Mouse (Mus musculus): ENCODE data around the gene Dctd. TPM values are rescaled to one million over a fixed set of nuclear protein-coding genes. Genes with fewer than 3 reads are reported as not detected.

Gene Dctd
- 43.3 and 47.0 TPM in 2 replicates for polyA plus RNA-seq (2014; fragmentation: Nextera tagmentation; extraction: Ambion mirVana)

DNA sequence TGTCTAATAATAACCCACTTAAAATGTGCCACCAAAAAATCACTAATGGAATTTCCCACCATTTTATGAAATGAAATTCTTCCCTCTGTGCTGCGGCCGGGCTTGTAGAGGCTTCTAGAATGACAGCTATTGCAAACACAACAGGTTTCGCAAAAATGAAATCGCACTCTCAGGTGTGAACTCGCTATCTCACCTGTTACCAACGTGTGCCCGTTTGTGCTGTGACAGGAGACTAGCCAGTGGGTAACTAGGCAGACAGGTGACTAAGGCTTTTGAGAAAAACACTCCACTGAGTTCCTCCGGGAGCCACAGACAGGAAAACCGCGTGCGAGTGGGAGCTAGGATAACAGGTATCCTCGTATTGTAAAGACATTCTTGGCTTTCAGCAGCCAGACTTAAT is at the start of gene Dctd:
TSS of gene Dctd (plus strand) at position 301 of the 400 bp plus-strand sequence.
- H3K9me3 ChIP-seq (replicated peaks; ENCODE audit: control insufficient read depth, low read length) = no peaks in the 10 kb centered on the region
- H3K27me3 ChIP-seq (ENCODE audit: control insufficient read depth, insufficient read depth, low read length) = no peaks in the 10 kb centered on the region
- H3K4me1 ChIP-seq (ENCODE audit: control insufficient read depth, insufficient read depth, low read length) = no peaks in the 10 kb centered on the region
- no peak for ATAC-seq (replicated peaks; ENCODE audit: insufficient number of reproducible peaks, low FRiP score, low TSS enrichment)
- H3K27ac ChIP-seq (ENCODE audit: low read depth, low read length) = no peak within 1 kb of the TSS
- H3K4me3 ChIP-seq (ENCODE audit: low read depth, low read length) = no peak within 1 kb of the TSS
- no peak within 1 kb of the TSS for H3K9ac ChIP-seq (ENCODE audit: low read depth, low read length)
- peak within 1 kb of the TSS; percentile 57; the same call in 1 of the 2 replicates for H3K4me2 ChIP-seq
- 78% methylated on average over 12 of the region's 12 CpGs for WGBS (ENCODE audit: insufficient replicate concordance)
- no peaks in the 10 kb centered on the region for H3K36me3 ChIP-seq (ENCODE audit: control insufficient read depth, insufficient read depth, low read length)

DNA sequence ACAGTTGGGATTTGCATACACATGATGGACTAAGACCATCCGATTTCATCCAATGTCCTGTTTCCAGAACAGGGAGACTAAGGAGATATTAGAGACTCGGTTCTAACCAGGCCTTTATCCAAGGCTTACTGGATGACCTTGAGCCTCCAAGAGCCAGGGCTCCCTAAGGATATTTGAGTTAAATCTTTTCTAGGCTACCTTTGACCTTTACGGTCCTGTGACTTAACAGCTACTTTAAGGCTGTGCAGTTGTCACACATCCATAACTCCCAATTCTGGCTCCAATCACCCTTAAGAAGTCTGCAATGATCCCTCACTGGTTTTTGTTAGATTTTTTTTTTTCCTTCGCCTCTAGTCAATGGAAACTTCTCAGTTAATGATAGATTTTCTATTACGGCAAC is 45.3 kb upstream of the Dctd start:
- no peak for ATAC-seq (replicated peaks; ENCODE audit: insufficient number of reproducible peaks, low FRiP score, low TSS enrichment)
- H3K27me3 ChIP-seq (ENCODE audit: control insufficient read depth, insufficient read depth, low read length) = no peaks in the 10 kb centered on the region
- 82% methylated on average over 5 of the region's 5 CpGs for WGBS (ENCODE audit: insufficient replicate concordance)

DNA sequence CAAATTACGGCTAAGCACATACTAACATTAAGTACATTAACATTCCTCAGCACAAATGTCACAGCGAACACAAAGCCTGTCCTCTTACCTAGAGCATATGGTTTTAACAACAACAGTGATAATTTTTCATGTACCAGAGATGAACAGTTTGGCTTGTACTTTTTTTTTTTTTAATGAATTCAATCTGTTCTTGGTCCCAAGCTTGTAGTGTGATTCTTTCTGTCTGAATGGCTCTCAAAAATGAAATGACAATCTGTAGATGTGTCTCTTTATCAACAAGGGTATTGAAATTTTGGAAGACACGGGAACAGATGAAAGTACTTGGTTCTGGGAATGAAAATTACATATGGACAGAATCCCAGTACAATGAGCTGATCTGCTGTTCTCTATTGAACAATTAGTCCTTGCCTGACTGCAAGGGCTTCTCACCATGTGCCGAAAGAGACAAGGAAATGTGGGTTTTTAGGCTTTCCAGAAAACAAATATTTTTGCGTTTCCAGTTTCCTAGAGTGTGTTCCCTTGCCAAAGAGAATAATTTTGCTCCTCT is 35.3 kb upstream of the Dctd start:
- H3K9me3 ChIP-seq (replicated peaks; ENCODE audit: control insufficient read depth, low read length) = no peaks in the 10 kb centered on the region
- H3K27ac ChIP-seq (ENCODE audit: low read depth, low read length) = no peak overlapping the region
- no peak overlapping the region for H3K9ac ChIP-seq (ENCODE audit: low read depth, low read length)
- H3K27me3 ChIP-seq (ENCODE audit: control insufficient read depth, insufficient read depth, low read length) = no peaks in the 10 kb centered on the region
- H3K36me3 ChIP-seq (ENCODE audit: control insufficient read depth, insufficient read depth, low read length) = no peaks in the 10 kb centered on the region
- no peak overlapping the region for H3K4me3 ChIP-seq (ENCODE audit: low read depth, low read length)
- no peak overlapping the region for H3K4me2 ChIP-seq
- H3K4me1 ChIP-seq (ENCODE audit: control insufficient read depth, insufficient read depth, low read length) = no peaks in the 10 kb centered on the region
- WGBS (ENCODE audit: insufficient replicate concordance) = 75% methylated on average over 5 of the region's 5 CpGs
- ATAC-seq (replicated peaks; ENCODE audit: insufficient number of reproducible peaks, low FRiP score, low TSS enrichment) = no peak

More for the DNA sequence above, 45.3 kb upstream of the Dctd start:
- H3K4me1 ChIP-seq (ENCODE audit: control insufficient read depth, insufficient read depth, low read length) = no peaks in the 10 kb centered on the region
- no peaks in the 10 kb centered on the region for H3K9me3 ChIP-seq (replicated peaks; ENCODE audit: control insufficient read depth, low read length)
- H3K9ac ChIP-seq (ENCODE audit: low read depth, low read length) = no peak overlapping the region
- no peaks in the 10 kb centered on the region for H3K36me3 ChIP-seq (ENCODE audit: control insufficient read depth, insufficient read depth, low read length)
- H3K4me2 ChIP-seq = no peak overlapping the region
- H3K4me3 ChIP-seq (ENCODE audit: low read depth, low read length) = no peak overlapping the region
- H3K27ac ChIP-seq (ENCODE audit: low read depth, low read length) = no peak overlapping the region

DNA sequence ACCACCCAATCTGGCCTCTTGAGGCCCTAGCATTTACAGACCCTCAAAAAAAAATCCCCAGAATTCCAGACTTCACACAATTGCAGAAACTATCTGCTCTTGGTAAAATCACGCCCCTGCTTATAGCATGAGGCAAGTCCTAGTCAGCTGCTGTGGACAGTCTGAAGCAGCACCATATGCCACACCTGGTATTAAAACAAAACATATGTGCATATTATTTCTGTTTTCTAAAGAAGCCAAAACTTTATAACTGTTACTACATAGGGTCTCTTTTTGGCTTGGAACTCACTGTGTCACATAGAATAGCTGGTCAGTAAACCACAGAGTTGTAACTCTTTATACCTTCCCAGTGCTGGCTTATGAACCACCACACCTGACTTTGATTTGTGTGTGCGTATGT is 24.7 kb upstream of the Dctd start:
- no peak overlapping the region for H3K4me2 ChIP-seq
- H3K36me3 ChIP-seq (ENCODE audit: control insufficient read depth, insufficient read depth, low read length) = no peaks in the 10 kb centered on the region
- 77% methylated on average over 2 of the region's 2 CpGs for WGBS (ENCODE audit: insufficient replicate concordance)
- H3K4me3 ChIP-seq (ENCODE audit: low read depth, low read length) = no peak overlapping the region
- H3K9ac ChIP-seq (ENCODE audit: low read depth, low read length) = no peak overlapping the region
- H3K4me1 ChIP-seq (ENCODE audit: control insufficient read depth, insufficient read depth, low read length) = no peaks in the 10 kb centered on the region
- H3K9me3 ChIP-seq (replicated peaks; ENCODE audit: control insufficient read depth, low read length) = no peaks in the 10 kb centered on the region
- ATAC-seq (replicated peaks; ENCODE audit: insufficient number of reproducible peaks, low FRiP score, low TSS enrichment) = no peak
- H3K27ac ChIP-seq (ENCODE audit: low read depth, low read length) = no peak overlapping the region
- no peaks in the 10 kb centered on the region for H3K27me3 ChIP-seq (ENCODE audit: control insufficient read depth, insufficient read depth, low read length)

DNA sequence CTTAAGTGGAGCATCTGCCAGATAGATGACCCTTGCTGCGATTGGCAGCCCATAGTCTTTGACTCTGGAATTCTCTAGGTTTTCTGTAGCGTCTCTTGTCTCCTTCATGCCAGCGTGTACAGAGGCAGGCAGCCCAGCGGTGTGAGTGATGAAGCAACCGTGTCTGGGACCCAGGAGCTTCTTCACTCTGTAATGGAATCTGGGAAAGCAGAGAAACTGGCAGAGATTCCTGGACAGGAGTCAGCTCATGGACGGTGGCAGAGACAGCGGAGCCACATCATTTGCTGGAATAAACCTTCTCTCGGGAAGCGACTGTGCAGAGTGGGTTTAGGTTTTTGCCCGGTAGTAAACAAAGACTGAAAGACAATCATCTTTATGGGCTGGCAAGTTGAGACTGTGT is 16.5 kb upstream of the Dctd start:
- Histone ChIP-seq H3K27me3 (ENCODE audit: control insufficient read depth, insufficient read depth, low read length) (no peaks in the 10 kb centered on the region), H3K4me1 (ENCODE audit: control insufficient read depth, insufficient read depth, low read length) (no peaks in the 10 kb centered on the region), H3K4me3 (ENCODE audit: low read depth, low read length) (no peak overlapping the region), H3K9me3 (replicated peaks; ENCODE audit: control insufficient read depth, low read length) (no peaks in the 10 kb centered on the region), H3K4me2 (no peak overlapping the region), H3K9ac (ENCODE audit: low read depth, low read length) (no peak overlapping the region), H3K36me3 (ENCODE audit: control insufficient read depth, insufficient read depth, low read length) (no peaks in the 10 kb centered on the region), H3K27ac (ENCODE audit: low read depth, low read length) (no peak overlapping the region)
- no peak for ATAC-seq (replicated peaks; ENCODE audit: insufficient number of reproducible peaks, low FRiP score, low TSS enrichment)
- WGBS (ENCODE audit: insufficient replicate concordance) = 73% methylated on average over 10 of the region's 10 CpGs

DNA sequence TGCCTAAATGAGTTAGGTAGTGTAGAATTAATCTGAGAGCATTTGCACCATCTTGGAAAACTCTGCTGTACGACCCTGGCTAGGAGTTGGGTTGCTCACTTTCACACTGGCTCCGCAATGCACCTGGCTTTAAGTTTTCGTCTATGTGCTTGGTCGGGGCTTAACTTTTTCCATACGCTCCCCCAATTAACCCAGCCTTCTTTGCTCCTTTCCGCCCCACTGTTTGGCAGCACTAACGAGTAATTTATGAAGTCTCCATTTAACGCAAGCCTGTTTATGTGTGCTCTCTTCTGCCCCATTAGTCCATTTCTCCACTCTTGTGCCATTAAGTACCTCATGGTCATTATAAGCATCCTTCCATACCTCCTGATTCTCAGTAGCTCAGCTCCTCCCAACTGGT is 8.2 kb upstream of the Dctd start:
- Histone ChIP-seq H3K4me1 (ENCODE audit: control insufficient read depth, insufficient read depth, low read length) (no peaks in the 10 kb centered on the region), H3K27me3 (ENCODE audit: control insufficient read depth, insufficient read depth, low read length) (no peaks in the 10 kb centered on the region), H3K9ac (ENCODE audit: low read depth, low read length) (no peak overlapping the region), H3K4me2 (no peak overlapping the region), H3K27ac (ENCODE audit: low read depth, low read length) (no peak overlapping the region), H3K9me3 (replicated peaks; ENCODE audit: control insufficient read depth, low read length) (no peaks in the 10 kb centered on the region), H3K36me3 (ENCODE audit: control insufficient read depth, insufficient read depth, low read length) (no peaks in the 10 kb centered on the region), H3K4me3 (ENCODE audit: low read depth, low read length) (no peak overlapping the region)
- no peak for ATAC-seq (replicated peaks; ENCODE audit: insufficient number of reproducible peaks, low FRiP score, low TSS enrichment)
- 85% methylated on average over 8 of the region's 8 CpGs for WGBS (ENCODE audit: insufficient replicate concordance)

DNA sequence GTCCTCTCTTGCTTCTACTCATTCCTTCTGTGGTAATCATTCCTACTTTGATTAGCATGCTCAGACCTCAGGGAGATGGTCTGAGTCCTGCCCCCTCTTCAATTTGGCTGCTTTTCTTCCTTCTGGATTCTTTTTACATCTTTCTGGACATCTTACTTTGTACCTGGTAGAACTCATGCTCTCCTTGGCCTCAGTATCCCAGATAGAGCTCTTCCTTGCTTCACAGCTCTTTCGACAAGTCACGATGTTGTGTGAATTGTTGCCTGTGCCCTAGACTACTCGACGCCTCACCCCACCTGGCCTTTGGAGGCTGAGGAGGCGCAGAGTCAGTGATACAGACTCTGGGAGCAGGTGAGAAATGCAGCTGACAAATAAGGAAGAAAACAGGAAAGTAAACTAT is 3.5 kb upstream of the Dctd start:
- no peaks in the 10 kb centered on the region for H3K36me3 ChIP-seq (ENCODE audit: control insufficient read depth, insufficient read depth, low read length)
- WGBS (ENCODE audit: insufficient replicate concordance) = 78% methylated on average over 5 of the region's 5 CpGs
- no peak for ATAC-seq (replicated peaks; ENCODE audit: insufficient number of reproducible peaks, low FRiP score, low TSS enrichment)

DNA sequence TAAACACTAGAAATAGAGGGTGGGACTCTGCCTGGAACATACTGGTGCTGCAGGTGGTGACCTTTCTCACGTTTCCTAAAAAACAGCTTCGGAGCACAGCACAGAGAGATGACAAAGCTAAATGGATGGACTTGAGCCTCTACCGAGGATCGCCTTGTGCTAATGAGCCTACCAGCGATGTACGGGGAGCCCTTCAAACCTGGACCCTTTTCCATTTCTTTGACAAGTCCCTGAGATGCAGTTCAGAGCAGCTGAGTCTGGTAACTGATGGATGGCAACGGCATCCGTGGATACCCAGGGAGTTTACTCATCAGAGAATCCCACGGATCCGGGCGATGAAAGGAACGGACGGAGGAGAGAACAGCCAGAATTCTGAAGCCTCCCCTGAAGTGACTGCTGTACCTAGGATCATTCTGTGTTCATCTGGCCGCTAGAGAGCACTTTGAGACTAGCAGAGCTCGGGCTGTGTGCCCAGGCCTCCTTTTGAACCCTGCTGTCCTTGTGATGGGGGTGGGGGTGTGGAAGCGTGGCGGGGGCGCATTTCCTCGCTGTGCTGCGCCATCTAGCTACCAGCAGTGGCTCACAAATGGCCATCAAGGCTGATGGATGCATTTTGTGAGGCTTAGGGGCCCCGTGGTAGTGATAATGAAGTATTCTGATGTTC is 1.6 kb upstream of the Dctd start:
- Histone ChIP-seq H3K4me2 (peak overlapping the region; percentile 57), H3K9me3 (replicated peaks; ENCODE audit: control insufficient read depth, low read length) (no peaks in the 10 kb centered on the region), H3K4me3 (ENCODE audit: low read depth, low read length) (peak overlapping the region; percentile 11; the same call in 1 of the 2 replicates), H3K36me3 (ENCODE audit: control insufficient read depth, insufficient read depth, low read length) (no peaks in the 10 kb centered on the region), H3K9ac (ENCODE audit: low read depth, low read length) (no peak overlapping the region), H3K27ac (ENCODE audit: low read depth, low read length) (no peak overlapping the region), H3K4me1 (ENCODE audit: control insufficient read depth, insufficient read depth, low read length) (no peaks in the 10 kb centered on the region), H3K27me3 (ENCODE audit: control insufficient read depth, insufficient read depth, low read length) (no peaks in the 10 kb centered on the region)
- peak; percentile 49; the same call in 1 of the 2 replicates for ATAC-seq (replicated peaks; ENCODE audit: insufficient number of reproducible peaks, low FRiP score, low TSS enrichment)
- WGBS (ENCODE audit: insufficient replicate concordance) = 10% methylated on average over 21 of the region's 21 CpGs

More for the DNA sequence above, 3.5 kb upstream of the Dctd start:
- H3K27ac ChIP-seq (ENCODE audit: low read depth, low read length) = no peak overlapping the region
- no peak overlapping the region for H3K4me2 ChIP-seq
- no peak overlapping the region for H3K9ac ChIP-seq (ENCODE audit: low read depth, low read length)
- H3K27me3 ChIP-seq (ENCODE audit: control insufficient read depth, insufficient read depth, low read length) = no peaks in the 10 kb centered on the region
- no peaks in the 10 kb centered on the region for H3K9me3 ChIP-seq (replicated peaks; ENCODE audit: control insufficient read depth, low read length)
- no peak overlapping the region for H3K4me3 ChIP-seq (ENCODE audit: low read depth, low read length)
- no peaks in the 10 kb centered on the region for H3K4me1 ChIP-seq (ENCODE audit: control insufficient read depth, insufficient read depth, low read length)
